8 mouse cellular contexts compared by ENCODE assay signal in the genomic region with DNA sequence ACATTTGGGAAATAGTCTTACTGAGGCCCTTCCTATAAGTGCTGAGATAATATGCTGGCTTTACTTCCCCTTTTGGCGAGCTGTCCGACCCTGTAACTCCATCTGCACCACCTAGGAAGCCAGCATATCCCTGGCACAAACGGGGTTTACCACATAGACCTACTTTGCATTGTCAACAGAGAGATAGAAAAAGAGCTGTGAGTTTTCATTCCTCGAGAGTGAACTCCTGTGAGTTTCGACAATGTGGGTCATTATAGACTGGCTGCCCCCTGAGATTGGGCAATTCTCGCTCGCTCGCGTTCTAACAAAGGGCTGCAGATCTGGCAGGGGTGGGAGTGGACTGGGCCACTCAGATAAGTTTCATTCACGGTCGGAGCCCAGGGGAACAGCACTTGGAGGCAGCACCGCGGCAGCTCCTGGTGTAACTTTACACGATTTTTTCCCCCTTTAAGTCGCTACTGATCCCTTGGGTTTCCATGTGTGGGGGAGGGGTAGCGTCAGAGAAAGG.
A peak's percentile ranks its signal among the peaks of the same experiment; 100 is the strongest.
DNase-seq lines count a peak whose midpoint lies in the region; ATAC-seq and TF ChIP-seq lines count a peak whose summit lies in the region.
"Had no signal": no experiment of that assay in that cellular context is flagged by ENCODE, and none has a peak within 500 bp of the region (broad histone marks: within the 10 kb centered on the region; RNA-seq: fewer than 3 reads in every experiment).

No protein-coding gene starts in this region.

- H3K9ac ChIP-seq in liver, embryonic 11.5 days (ENCODE audit: low read depth, low read length): no peak overlapping the region; the same call in 1 of the 2 replicates

- DNase-seq in embryo, embryonic 10 days (ENCODE audit: low spot score): peak; percentile 70
- peak; percentile 42 for DNase-seq in heart, postnatal 4 days
- peak; percentile 49 for DNase-seq in liver, embryonic 11.5 days (ENCODE audit: low spot score)
- peak; percentile 81 for DNase-seq in retina, postnatal 1 day
- no peak for DNase-seq in spleen, postnatal 10 days (ENCODE audit: low spot score in 2 of 2)
- DNase-seq in cerebellum, postnatal 36 days: no peak

- TF ChIP-seq POLR2A in bone marrow, adult 2 months (IDR thresholded peaks at IDR 0.05; ENCODE audit: borderline replicate concordance, control insufficient read depth, low read depth, low read length): no peak

- peaks cover 5% of the 10 kb centered on the region; the same call in 1 of the 2 replicates for H3K4me1 ChIP-seq in bone marrow, adult 2 months (ENCODE audit: control insufficient read depth, insufficient read depth, low read length)
- H3K4me1 ChIP-seq in liver, embryonic 11.5 days (replicated peaks; ENCODE audit: control insufficient read depth, insufficient read depth, low read length): peaks cover 7% of the 10 kb centered on the region; the same call in 1 of the 2 replicates

- H3K4me2 ChIP-seq in liver, embryonic 11.5 days: peak overlapping the region; percentile 68

- 2% methylated on average over 16 of the region's 16 CpGs for WGBS in bone marrow, adult 2 months
- 5% methylated on average over 16 of the region's 16 CpGs for WGBS in liver, embryonic 11.5 days

- no peak overlapping the region for H3K27ac ChIP-seq in bone marrow, adult 2 months (ENCODE audit: control insufficient read depth, insufficient read depth, low read depth, low read length, poor library complexity)
- H3K27ac ChIP-seq in liver, embryonic 11.5 days (ENCODE audit: low read depth, low read length): no peak overlapping the region

- peak overlapping the region; percentile 20 for H3K4me3 ChIP-seq in bone marrow, adult 2 months (replicated peaks; ENCODE audit: control insufficient read depth, low read depth, low read length)
- H3K4me3 ChIP-seq in liver, embryonic 11.5 days (ENCODE audit: low read depth, low read length): peak overlapping the region; percentile 31
- H3K4me3 ChIP-seq: myocyte had no signal

- 0 out of 2 replicates have a peak, but pooled peaks cover 2% of the 10 kb centered on the region for H3K27me3 ChIP-seq in liver, embryonic 11.5 days (replicated peaks; ENCODE audit: control insufficient read depth, insufficient read depth, low read length)

- ATAC-seq in liver, embryonic 11.5 days (replicated peaks; ENCODE audit: low FRiP score): peak; percentile 49

- no peak for TF ChIP-seq CTCF in bone marrow, adult 2 months (IDR thresholded peaks at IDR 0.05; ENCODE audit: control insufficient read depth, insufficient read depth, low read length)

- H3K9me3 ChIP-seq in liver, embryonic 11.5 days (ENCODE audit: control insufficient read depth, low read length): no peaks in the 10 kb centered on the region

- H3K36me3 ChIP-seq in liver, embryonic 11.5 days (ENCODE audit: control insufficient read depth, insufficient read depth, low read length): no peaks in the 10 kb centered on the region

Comparison
In these comparisons a context has a peak if more than half of its experiments do, and no peak if none do; other contexts are left out.
1. DNase-seq: peak in embryo, embryonic 10 days (single experiment), heart, postnatal 4 days (single experiment), liver, embryonic 11.5 days (single experiment) and retina, postnatal 1 day (single experiment); none in spleen, postnatal 10 days (0 of 2) and cerebellum, postnatal 36 days (0 of 2).